Mouse (Mus musculus) heart, adult 2 months (tissue): ENCODE measurements at regions not wholly inside any gene's neighbourhood (a gene's known extent, or its start where the extent isn't known, plus 50 kb on each side); places are given as distances from the start of the nearest gene placed in this dataset.
"Not testable (repeated sequence)": the region's sequence is repeated elsewhere in the genome, so short reads cannot be mapped to it uniquely, and the experiment has no call there.

Source experiments
- CTCF ChIP-seq: fragments of 200-600 bp; IDR thresholded peaks from 2 replicates; pipeline ENCODE4 v1.8.1; 2022; ENCODE audit warnings: antibody characterized with exemption, mild to moderate bottlenecking, moderate library complexity
- EP300 ChIP-seq: fragments of 200-500 bp; IDR thresholded peaks from 2 replicates; pipeline ENCODE4 v1.6.1; 2011; ENCODE audit warnings: low read depth, low read length, control low read depth; ENCODE audit not compliant: insufficient read depth
- POLR2A ChIP-seq: fragments of 200-500 bp; IDR thresholded peaks from 2 replicates; pipeline ENCODE4 v1.6.1; 2011; ENCODE audit warnings: mild to moderate bottlenecking, low read depth, low read length, control low read depth; ENCODE audit not compliant: insufficient read depth

- not testable (repeated sequence) for TF ChIP-seq CTCF, POLR2A, EP300
Measured at GRCm38 (mm10) chr12:22906156-22906555, 873.9 kb downstream of the Gm10330 start.
